Mouse (Mus musculus): ENCODE results near the gene Ghr.

Ghr gene

DNA sequence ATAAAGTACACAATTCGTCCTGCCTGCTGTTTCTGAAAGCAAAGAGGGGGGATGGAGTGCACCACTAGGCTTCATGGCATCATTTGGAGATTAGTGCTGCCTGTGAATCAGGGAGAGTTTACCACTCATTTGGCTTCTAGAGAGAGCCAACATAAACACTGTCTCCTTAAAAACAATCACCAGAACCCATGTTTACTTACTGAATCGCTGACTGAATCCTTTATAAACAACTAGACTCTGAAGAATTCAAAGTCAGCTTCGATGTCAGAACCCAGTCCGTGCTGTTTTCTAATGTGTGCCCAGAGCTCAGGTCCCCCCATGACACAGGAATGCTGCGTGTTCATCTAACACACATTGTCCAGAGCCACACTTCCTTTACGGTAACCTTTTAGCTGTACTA lies 201.9 kb downstream of the Ghr start:
- no peak for DNase-seq (ENCODE audit: low spot score)

DNA sequence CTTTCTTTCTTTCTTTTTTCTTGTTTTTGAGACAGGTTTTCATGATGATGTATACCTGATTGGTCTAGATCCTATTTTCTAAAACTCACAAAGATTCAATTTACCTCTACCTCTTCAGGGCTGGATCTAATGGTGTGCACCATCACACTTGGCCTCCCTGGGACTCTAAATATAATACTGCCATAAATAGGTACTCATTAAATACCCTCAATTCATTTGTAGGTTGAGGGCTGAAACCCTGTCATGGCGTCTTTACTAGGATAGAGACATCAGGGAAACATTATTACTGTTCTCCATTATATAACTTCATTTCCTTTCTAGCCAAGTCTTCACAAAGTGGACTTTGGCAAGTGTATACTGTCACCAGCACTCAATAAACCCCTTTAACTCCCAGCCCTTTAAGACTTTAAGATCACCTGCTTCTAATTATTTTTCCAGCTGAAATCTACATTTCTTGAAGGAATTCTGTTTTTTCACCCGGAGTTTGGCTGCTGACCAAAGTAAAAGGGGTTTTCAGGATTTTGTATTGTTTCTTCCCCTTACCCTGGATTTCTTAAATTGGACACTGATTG lies 214.9 kb downstream of the Ghr start:
- no peak for DNase-seq (ENCODE audit: low spot score)

DNA sequence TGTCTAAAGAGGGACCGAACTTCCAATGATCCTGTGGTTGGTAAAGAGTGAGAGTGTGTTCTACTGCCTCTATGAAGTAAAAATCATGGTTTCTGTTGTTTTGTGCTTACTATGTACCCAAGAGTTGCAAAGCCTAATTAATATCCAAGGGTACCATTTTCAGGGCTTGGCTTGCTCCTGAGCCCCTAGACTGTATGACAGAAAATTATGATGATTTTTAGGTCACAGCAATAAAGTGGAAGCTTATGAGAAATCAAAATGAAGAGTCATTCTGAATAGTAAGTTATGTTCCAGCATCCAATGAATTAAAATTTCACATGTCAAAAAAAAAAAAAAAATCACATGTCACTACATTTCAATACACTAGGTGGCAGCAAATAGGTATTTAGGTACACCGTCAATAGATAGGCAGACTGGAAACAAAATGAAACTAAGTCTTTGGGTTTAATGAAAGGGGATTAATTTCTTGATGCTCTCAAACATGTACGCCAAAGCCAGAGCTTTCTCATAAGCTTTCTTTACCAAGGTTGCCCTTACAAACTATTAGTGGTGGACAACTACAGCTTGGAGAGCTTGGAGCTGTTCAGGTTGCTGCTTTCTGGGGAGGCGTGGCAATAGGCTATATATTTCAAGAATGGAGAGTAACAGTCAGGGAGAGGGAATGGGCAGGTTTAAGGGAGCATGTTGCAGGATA lies 227.1 kb downstream of the Ghr start:
- DNase-seq (ENCODE audit: low spot score) = no peak

DNA sequence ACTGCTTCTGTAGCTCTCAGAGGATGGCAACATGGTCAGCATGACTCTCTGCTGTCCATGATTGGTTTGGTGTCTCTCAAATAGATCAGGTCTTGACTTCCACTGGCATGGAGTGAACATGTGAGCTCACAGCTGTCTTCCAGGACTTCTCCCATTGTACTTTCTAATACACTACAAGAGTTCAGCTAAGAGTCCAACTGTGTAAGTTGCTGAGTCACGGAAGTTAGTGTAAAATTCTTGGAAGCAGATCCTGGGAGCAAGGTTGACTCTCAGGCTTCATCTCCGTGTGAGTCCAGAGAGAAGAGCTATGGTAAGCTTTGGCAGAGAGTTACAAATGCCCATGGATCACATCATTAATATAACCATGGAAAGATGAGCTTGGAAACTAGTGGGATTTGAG lies 229.6 kb downstream of the Ghr start:
- no peak for DNase-seq (ENCODE audit: low spot score)

DNA sequence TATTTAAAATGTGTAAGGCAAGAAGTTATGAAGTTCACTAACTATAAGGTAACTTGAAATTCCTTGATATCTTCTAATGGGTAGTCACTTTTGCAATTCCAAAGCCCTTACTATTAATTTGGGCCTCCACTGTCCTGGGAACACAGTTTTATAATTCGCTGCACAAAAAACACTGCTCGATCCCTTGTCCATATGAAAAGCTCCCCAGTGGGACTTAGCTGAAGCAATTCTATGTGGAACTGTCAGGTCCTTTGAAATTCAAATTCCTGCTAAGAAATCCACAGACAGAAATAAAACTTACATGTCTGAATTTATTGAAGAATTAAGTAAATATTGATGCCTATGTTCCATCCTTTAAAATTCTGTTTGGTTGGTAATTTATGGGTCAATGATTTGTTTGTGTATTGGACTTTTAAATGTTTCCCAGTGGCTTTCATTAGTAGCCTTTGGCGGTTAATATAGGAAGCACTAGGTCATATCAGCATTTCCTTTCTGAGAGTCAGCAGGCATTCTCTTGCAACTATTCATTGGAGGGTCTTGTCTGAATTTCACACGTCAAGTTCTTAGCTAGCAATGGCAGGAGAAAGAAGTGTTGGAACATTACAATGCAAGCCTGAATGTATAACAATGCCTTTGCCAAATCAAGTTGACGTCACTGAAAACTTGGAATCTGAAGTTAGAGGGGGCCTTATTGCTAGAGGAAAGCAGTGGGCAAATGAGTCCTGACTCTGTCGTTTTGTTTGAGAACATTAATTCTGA lies 233.8 kb downstream of the Ghr start:
- no peak for DNase-seq (ENCODE audit: low spot score)

DNA sequence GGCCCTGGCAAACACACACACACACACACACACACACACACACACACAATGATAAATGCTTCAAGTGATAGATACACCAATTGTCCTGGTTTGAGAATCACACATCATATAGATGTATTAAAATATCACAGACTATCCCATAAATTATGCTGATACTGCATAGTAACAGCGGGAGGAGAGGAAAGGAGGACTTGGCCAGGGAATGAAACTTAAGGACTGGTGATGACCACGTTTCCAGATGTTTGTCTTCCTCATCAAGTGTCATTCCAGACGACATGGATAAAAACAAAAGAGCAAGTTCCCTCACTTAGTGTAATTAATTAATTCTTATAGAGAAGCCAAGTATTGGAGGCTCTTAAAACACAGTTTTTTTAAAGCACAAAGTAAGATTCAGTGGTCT lies 236.6 kb downstream of the Ghr start:
- DNase-seq (ENCODE audit: low spot score) = no peak

DNA sequence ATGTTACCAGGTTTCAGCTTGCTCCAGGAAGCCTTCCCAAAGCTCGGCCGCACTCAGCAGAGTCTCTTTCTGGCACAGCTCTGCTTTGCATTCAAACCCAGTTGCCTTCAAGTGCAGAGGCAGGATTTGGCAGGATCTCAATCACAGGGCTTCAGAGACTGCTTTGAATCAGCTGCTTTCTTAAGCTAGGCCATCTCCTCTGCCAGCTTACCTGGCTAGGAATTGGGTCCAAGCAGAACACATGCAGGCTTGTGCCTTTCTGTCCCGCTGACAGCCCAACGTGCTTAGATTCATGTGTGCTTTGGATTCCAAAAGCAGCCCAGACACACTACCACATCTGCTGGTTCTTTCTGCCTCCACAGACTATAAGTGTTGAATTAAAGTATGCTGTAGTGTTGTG lies 238.7 kb downstream of the Ghr start:
- no peak for DNase-seq (ENCODE audit: low spot score)

DNA sequence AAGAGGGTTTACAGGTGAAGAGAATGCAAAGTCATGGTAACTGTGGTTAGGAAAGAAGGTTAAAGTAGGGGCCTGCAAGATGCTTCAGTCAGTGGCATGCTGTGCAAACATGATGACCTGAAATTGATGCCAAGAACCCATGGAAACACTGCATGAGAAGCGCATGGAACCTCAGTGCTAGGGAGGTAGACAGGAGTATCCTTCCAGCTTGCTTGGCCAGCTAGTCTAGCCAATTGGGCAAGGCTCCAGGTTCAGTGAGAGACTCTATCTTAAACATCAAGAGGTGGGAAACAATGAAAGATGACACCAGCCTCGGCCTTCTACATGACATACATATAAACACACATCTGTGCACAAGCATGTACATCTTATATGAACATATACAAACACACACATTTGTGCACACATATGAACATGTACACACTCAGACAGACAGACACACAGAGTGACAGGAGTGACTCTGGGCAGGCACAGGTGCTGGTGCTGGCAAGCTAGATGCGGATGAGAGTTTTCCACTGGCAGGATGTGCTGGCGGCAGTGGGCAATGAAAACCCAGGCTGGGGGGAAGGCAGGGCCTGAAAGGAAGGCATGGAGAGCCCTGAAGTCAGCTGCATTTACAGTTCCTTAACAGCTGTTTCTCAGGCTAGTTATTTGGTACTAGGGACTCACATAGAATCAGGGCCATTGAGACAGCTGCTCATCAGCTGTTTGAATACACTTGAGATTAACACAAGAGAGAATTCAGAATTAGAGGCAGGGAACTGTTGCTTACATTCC lies 241.3 kb downstream of the Ghr start:
- no peak for DNase-seq (ENCODE audit: low spot score)

DNA sequence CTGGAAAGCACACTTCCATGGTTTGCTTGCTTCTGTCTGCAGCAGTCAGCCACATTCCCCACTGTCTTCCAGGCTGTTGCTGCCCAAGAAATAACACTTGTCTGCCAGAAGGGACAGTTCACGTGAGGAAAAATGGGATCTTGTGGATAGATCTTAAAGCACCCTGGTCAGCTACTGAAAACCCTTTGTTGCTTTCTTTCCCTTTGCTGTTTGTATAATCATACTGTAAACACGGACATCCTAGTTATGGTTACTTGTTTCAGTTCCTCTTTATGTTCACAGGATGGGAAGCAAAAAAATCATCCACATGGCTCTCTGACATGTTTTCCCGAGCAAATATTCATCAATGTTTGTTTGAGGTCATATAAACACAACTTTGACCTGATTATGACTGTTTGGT lies 243.4 kb downstream of the Ghr start:
- DNase-seq (ENCODE audit: low spot score) = no peak

DNA sequence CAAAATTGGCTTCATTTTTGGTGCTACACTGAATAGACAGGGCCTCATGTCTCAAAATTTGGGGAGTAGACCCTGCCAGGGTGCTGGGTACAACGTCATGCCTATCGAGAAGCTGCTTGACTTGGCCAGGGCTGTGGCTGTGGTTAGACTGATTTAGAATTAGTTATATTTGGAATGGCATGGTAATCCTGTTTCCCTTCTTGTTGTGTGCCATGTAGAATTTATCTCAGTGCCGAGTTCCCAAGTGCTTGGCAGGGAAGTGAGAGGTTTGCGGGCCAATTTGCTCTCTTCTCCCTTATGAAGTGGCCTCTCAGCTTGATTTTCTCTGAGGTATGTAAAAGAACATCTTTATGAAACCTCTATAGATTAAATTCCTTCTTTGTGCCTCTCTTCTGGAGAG lies 250.8 kb downstream of the Ghr start:
- no peak for DNase-seq (ENCODE audit: low spot score)

DNA sequence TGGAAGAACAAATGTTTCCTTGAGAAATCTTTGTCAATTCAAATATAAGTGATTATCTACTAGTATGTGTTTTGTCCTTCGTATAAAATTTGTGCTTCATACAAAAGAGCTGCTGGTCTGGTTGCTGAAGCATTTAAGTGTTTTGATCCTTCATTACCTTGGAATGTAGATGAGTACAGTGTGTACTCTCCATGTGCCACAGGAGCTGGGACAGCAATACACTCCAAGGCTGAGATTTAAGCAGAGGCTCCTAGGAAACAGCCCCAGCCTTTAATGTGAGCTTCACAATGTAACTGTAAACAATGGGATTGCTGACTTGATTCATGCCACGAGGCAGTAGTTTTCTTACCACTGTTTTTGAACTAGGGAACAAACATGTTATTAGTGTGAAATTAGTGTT lies 251.5 kb downstream of the Ghr start:
- no peak for DNase-seq (ENCODE audit: low spot score)

DNA sequence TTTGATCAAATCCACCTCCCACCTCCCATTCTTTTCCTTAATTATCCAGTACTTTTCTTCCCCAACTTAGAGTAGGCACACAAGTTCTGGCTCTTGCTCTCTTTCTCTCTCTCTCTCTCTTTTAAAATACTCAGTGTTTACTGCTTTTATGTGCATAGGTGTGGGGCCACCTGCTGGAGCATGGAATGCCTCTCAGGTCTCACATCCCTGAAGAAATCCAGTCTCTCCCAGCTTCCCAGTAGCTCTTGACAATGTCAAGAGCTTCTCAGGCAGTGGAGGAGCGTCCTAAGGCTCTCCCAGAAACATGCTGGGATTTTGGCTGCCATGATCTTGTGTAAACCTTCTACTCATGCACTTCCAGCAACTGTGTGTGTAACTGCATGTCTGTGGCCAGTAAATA lies 253.0 kb downstream of the Ghr start:
- no peak for DNase-seq (ENCODE audit: low spot score)

DNA sequence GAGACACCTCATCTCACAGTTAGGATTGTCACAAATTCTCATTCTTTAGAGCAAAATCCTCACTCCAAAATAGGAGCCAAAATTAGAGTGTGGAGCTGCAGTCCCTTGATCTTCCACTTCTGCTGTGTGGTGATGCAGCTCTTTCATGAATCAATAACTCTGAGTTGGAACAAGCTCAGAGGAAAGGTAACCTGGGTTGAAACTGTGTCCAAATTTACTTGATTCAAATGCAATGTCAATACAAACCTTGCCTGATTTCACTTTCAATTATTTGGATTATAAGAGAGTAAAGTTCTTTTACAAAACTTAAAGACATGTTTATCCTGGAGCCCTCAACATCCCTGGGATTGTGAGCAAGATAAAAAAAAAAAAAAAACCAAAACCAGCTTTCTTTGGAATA lies 260.3 kb downstream of the Ghr start:
- DNase-seq (ENCODE audit: low spot score) = no peak

DNA sequence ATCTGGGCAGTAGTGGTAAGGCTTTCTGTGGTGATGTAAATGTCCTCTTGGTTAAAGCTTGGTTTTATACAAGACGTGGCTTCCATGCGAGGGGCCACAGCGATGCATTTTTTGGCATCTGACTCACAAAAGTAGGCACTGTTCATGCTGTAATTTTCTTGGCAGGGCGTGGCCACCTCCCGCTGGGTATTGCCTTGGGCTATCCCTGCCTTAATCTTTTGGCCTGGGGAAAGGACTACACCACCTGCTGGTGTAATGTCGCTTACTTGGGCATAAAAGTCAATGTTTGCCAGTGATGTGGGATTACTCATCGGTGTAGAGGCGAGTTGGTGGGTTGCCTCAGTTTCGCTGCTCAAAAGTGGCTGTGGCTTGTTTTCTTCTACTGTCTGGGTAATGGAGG lies 263.4 kb downstream of the Ghr start:
- no peak for DNase-seq (ENCODE audit: low spot score)

DNA sequence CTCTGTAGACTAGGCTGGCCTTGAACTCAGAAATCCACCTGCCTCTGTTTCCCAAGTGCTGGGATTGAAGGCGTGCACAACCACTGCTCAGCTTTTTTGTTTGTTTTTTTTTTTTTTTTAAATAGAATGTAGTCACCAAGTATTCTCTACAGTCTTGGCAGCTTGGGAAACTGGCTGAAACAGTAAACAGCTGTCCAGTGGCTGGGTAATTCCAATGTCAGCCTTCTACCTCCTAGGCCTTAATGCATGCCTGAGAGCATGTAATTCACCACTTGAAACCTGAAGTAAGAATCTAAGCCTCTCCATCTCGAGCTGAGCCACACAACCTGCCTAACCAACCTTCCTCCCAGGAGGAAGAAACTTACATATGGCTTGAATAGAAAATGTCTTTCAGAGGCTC lies 266.7 kb downstream of the Ghr start:
- DNase-seq (ENCODE audit: low spot score) = no peak

DNA sequence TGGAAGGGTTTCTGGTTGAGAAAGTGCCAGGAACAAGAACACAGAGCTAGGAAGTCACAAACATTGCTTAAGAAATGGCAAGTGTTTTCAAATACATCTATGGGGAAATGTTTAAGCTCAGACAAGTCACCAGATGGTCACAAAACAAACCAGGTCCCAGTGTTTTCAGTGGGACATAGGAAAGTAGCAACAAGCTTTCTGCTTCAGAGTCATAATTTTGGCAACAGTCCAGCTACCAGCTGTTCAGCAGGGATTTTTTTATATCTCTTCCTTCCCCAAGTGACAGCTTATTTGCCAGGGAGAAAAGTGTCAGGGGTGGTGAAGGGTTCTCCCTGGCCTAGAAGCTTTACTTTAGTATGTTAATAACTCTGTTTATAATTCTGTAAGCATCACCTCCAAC lies 270.4 kb downstream of the Ghr start:
- no peak for DNase-seq (ENCODE audit: low spot score)

DNA sequence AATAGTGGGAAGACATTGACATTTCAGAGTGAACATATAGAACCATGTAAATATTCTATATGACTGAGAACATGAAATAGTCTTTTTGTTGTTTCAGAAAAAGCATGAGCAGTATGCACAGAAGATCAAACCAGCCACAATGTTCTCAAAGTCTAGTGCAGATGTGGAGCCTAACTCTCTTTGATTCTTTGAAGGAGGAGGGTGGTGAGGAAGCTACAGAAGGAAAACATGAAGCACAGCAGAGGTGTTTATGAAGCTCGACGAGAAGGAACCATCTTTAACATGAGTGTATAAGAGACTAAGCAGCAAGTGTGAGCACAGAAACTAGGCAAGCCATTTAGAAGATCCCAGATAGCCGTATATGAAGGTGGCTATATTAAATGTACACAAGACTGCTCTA lies 273.4 kb downstream of the Ghr start:
- no peak for DNase-seq (ENCODE audit: low spot score)

DNA sequence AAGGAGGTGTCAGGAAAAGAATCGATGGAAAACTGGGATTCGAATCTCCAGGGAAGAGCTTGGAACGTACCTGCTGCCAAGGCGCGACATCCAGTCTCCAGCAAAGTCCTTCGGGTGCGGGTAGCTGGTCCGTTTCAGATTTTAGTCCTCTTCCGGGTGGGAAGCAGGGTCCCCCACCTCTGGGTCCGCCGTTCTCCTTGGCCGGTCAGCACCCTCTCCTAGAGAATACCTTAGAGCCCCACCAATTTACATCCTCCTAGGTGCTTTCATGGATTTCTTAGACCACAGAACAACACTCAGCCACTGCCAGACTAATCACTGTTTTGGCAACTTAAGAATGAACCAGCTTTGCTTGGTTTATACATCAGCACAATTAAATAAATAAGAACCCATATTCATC lies 279.9 kb downstream of the Ghr start, which contains the start of gene Ccdc152:
TSS of gene Ccdc152 (minus strand) at position 101 of the 400 bp plus-strand sequence.
- DNase-seq (ENCODE audit: low spot score) = no peak

DNA sequence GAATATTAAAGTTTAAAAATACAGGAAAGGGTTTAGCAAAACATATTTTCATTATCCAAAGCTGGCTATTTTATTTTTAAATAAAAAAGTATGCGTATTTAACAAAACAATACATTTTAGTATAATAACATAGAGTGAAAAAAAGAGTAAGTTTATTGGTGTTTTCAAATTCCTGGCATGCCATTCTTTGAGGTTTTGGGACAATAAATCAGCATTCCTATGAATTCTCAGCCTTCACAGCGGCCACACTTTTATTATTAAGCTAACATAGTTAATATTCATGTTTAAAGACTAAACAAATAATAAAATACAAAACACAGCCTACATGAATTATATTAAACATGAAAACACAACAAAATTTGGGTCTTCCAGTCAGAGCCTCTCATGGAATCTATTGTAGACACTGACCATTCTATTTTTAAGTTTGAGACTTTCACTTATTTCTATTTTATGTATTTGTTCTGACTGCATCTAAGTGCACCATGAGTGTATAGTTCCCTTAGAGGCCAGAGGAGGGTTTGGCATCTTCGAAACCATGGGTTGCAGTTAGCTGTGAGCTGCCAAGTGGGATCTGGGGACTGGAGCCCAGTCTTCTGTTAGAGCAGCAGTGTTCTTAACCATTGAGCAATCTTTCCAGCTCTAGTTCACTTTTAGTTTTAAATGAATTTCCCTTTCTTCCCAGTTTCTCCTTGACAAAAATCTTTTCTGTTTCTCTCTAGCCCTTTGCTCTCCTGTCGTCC lies 282.8 kb downstream of the Ghr start:
- DNase-seq (ENCODE audit: low spot score) = no peak

DNA sequence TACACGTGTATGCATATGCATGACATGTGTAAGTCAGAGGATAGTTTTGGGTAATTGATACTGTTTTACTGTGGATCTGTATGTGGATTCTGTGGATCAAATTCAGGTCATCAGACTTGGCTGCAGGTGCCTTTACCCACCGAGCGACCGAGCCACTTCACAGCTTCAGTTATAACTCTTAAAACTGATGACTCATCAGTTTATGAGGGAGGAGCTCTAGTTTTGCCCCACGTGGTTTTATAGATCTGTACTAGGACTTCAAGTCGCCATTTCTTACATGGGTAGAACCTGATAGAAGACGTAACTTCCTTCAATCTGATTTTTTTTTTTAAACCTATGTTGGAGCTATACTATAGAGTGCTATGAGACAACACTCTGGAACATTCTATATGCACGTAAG lies 285.7 kb downstream of the Ghr start:
- DNase-seq (ENCODE audit: low spot score) = no peak

DNA sequence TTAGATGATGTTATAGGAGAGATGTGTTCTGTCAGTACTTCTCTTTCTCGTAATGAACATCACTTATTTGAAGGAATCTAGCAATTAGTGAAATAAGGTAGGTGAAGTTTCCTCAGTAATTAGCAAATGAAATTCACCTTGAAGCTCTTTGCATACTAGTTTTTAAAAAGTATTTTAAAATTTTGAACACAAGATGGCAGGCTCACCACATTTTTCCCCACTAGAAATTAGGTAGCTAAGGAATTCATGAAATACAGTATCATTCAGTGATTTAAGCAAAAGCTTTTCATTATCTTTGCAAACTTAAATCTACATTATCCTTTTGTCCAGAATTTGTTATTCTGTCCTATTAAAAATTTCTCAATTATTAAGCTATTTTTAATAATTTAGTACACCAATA lies 287.3 kb downstream of the Ghr start:
- no peak for DNase-seq (ENCODE audit: low spot score)

DNA sequence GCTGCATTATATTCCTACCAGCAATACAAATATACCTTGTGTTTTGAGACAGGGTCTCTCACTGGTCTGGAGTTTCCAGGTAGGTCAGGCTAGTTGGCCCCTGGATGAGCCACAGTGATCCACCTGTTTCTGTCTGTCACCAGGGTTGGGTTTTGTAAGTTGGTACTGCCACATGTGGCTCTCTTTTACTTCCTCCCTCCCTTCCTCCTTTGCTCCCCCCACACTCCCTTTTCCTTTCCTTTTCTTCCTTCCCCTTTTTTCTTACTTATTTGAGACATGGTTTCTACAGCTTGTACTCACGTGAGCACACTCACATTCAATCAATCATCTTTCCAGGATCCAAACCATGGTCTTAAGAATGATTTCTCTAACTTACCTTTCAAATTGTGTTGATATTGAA lies 289.8 kb downstream of the Ghr start:
- DNase-seq (ENCODE audit: low spot score) = no peak

Measured in ovary, postnatal 36 days (tissue).